Mouse (Mus musculus) 3134 (cell line): ENCODE measurements around the gene Adora1.
"Not testable (repeated sequence)": the region's sequence is repeated elsewhere in the genome, so short reads cannot be mapped to it uniquely, and the experiment has no call there.

ENCODE experiments used
- DNase-seq: peaks from one replicate; pipeline ENCODE4 v3.0.0-alpha.2; 2011; ENCODE audit warnings: low spot score; ENCODE audit not compliant: insufficient read length; ENCODE audit errors: extremely low read depth

Gene Adora1

GRCm38 (mm10) chr1:134235391-134235921 is at the start of gene Adora1:
Gene Adora1, minus strand, starts transcription at chr1:134235431.
- DNase-seq, result no peak

DNA sequence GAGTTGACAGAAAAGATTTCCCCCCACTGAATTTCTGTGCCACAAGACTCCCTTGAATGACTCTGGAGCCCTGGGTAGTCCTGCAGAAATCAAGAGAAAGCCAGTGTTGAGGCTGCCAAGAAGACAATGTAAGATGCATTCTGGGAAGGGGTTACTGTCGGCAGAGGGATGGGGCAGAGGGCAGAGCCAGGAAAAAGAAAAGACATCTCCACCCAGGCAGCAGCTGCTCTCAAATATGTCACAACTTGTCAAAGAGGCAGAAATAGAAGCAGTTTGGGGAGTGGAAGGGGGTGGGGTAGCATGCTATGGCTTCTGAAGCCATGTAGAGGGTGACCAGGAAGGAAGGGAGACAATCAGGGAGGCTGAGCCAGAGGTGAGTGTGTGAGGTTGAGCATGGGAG is 47.9 kb upstream of the Adora1 start:
- DNase-seq, result no peak

DNA sequence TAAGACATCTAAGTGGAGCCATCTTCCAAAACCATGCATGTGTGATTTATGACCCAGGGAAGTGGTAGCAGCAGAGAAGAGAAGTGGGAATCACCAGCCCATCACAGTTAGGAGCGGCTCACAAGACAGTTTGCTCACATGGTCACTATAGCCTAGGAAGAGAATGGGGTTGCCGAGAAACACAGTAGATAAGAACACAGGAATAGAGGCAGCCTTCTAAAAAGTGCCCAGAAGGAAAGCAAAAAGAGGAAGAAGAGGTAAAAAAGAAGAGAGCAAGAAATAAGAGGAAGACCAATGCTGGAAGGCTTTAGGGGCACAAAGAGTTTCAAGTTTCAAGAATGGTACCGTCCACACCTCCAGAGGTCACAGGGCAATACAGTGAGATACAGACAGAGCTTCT is 47.1 kb upstream of the Adora1 start:
- no peak for DNase-seq

GRCm38 (mm10) chr1:134281563-134281962 is 46.3 kb upstream of the Adora1 start:
- no peak for DNase-seq

DNA sequence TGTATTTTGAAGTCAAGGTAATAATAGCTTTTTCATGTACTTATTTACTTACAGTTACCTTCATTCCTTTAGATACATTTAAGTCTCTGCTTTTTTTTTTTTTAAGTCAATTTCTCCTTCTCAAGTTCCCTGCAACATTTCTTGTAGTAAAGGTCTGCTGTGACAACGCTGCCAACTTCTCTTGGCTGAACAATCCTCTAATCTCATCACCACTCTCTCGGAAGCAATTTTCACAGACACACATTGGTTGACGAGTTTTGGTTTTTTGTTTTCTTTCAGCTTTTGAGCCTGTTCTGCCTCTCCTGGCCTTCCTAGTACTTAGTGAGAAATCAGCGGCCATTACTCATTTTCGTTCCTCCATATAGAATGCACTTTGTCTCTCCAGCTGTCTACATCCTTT is 44.9 kb upstream of the Adora1 start:
- DNase-seq, result no peak

DNA sequence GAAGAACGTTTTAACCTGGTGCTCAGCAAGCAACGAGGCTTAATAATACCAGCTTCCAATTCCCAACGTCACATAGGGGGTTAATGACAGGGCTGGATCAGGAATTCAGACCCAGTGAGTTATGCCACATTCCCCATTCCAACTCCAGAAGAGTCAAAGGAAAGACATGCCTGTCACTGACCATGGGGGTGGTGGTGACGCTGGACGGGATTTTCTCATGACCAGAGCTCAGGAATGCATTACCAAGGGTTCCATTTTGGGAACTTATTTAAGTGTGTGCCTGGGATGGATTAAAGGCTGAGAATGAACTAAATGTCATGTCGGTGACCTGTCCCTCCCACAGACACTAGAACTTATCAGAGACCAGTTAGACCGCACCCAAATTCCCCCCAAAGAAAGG is 41.6 kb upstream of the Adora1 start:
- no peak for DNase-seq

GRCm38 (mm10) chr1:134275616-134276464 is 40.6 kb upstream of the Adora1 start:
- DNase-seq, result no peak

- DNase-seq, result no peak
Measured at GRCm38 (mm10) chr1:134274483-134274920, 39.3 kb upstream of the Adora1 start.

GRCm38 (mm10) chr1:134273493-134274395 is 38.5 kb upstream of the Adora1 start:
- no peak for DNase-seq

GRCm38 (mm10) chr1:134272754-134273250 is 37.6 kb upstream of the Adora1 start:
- DNase-seq, result no peak

GRCm38 (mm10) chr1:134270026-134270425 is 34.8 kb upstream of the Adora1 start:
- DNase-seq, result no peak

DNA sequence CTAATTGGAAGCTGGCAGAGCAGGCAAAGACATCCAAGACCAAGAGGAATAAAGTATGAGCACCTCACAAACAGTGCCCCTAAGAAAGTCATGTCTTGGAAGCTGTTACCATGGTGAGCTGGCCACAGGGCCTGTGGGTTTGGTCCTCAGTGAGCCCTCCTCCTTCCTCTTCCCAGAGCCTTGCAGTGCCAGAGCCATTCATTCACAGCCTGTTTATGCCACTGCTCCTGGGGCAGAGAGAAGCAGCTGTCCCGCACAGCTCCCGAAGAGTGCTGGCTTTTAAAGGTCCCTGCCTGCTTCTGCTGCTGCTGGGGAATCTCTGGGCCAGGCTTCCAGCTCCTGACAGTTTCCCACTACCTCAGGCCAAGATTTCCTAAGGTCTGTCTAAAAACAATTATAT is 30.6 kb upstream of the Adora1 start:
- no peak for DNase-seq

GRCm38 (mm10) chr1:134264341-134264740 is 29.1 kb upstream of the Adora1 start:
- DNase-seq, result no peak

GRCm38 (mm10) chr1:134249681-134250080 is 14.4 kb upstream of the Adora1 start:
- DNase-seq, result not testable (repeated sequence)

- no peak for DNase-seq
Measured at GRCm38 (mm10) chr1:134246590-134246989, 11.4 kb upstream of the Adora1 start.

- no peak for DNase-seq
Measured at GRCm38 (mm10) chr1:134245004-134245717, 9.9 kb upstream of the Adora1 start.

DNA sequence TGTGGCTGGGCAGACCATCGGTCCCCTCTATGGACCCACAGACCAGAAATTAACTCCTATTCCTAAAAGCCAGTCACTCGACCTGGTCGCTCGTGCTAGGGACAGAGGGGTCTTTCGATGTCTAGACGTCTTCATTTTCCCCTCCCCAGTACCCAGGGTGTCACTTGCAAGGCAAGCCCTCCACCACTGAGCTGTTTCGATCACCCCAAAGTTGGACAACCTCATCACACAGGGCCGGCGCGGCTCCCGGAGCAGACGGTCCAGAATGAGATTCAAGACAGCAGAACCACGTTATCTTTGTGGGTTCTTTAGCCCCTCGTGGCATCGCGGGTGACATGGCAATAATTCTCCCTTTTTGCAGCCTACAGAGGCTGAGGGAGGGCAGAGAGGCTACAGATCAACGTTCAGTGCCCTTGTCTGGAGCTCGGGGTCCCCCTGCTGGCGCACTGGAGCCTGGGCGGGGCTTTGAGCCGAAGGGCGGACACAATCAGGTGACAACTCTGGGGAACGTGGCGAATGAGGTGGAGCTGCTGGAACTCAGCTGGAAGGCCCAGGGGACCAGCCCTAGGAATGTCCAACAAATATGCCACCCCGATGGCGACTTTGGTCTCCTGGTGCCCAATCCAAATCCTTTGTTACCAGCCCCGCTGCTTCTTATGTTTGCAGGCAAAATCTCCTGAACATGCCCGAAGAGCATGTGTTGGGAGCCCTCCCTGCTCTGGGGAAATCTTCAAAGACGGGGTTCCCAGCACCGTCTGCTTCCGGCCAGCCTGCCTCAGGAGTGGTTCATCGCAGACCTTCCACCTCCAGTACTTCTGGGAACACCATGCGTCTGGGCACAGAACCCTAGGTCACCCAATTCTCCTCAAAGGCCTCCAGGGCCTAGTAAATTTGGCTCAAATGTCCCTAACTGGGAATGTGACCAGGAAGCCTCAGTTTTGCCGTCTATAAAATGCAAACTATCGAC is 9.0 kb upstream of the Adora1 start:
- peak; percentile 44 for DNase-seq

- DNase-seq, result no peak
Measured at GRCm38 (mm10) chr1:134243505-134243904, 8.3 kb upstream of the Adora1 start.

DNA sequence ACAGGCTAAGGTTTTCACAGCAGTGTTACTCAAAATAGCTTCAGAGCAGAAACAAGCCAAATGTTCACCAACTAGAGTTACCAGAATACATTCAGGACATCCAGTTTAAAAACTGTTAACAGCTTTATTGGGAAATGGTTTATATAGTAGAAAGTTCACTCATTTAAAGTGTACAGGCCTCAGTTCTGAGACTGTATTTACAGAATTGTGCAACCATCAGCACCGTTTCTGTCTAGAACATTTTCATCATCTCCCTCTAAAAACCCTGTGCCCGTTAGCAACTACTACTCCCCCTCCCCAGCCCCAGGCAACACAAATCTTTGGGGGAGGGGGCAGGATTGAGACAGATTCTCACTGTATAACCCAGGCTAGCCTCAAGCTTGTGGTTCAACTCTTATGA is 7.1 kb upstream of the Adora1 start:
- DNase-seq, result no peak
